Mouse (Mus musculus): ENCODE measurements around the gene Col18a1. TPM values are rescaled to one million over a fixed set of nuclear protein-coding genes. Genes with fewer than 3 reads are reported as not detected.

The Col18a1 gene
- polyA plus RNA-seq, 1 experiment from 2014 or later, result 449 TPM

DNA sequence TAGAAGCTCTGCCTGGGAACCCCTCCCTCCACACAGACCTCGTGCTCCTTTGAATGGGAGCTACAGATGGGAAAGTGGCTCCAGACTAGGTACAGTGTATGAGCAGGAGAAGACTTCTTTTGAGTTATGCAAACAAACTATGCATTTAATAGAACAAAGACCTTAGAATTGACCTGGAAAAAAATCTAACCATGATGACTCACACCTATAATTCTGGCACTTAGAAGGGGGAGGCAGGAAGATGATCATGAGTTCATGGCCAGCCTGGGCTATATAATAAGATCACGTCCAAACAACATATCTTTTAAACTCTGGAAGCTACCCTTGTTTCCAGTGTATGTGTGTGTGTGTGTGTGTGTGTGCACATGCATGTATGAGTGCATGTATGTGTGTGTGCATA is 149.3 kb downstream of the Col18a1 start:
- ChIA-PET POLR2A (no interaction called here), CTCF (interaction anchor here (0.9 to 1.8 kb wide), 2 partner anchors 10 to 112 kb away, joined by 3 to 6 read pairs; no protein-coding TSS in a partner anchor)
- in situ Hi-C loops (cut with MboI; ENCODE audit: low pct_unique_long_range_greater_than_20kb), result loop anchor here (5.0 to 25.0 kb wide), 2 partner anchors 180 to 405 kb away; partner anchors contain the start of gene Col6a2
- TF ChIP-seq CTCF (IDR thresholded peaks at IDR 0.05), result no peak
- no peak for DNase-seq (ENCODE audit: low read depth, low spot score)
- H3K27me3 ChIP-seq, result no peaks in the 10 kb centered on the region
- no peak for ATAC-seq

DNA sequence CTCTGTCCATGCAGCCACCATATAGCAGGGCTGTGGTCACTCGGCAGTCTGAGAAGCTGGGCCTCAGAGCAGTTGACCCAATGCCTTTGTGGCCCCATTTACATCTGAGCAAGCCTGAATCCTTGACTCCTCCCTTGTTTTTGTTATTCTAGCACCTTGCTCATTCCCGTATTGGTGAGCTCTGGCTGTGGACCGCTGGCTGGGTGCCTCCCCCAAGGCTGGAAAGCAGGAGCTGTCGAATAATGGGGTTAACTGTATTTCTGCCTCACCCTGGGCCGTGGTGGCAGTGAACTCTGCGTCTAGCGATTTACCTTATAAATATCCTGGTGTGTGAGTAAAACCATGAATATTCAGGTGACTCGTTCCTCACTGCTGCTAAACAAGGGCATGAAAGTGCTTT is 149.8 kb downstream of the Col18a1 start:
- in situ Hi-C loops (cut with MboI; ENCODE audit: low pct_unique_long_range_greater_than_20kb), result loop anchor here (5.0 to 25.0 kb wide), 2 partner anchors 179 to 404 kb away; partner anchors contain the start of gene Col6a2
- ATAC-seq (no peak), DNase-seq (ENCODE audit: low read depth, low spot score) (no peak)
- H3K27me3 ChIP-seq, result no peaks in the 10 kb centered on the region
- no peak for TF ChIP-seq CTCF (IDR thresholded peaks at IDR 0.05)
- POLR2A ChIA-PET, result no interaction called here
- CTCF ChIA-PET, result interaction anchor here (0.9 to 1.8 kb wide), 3 partner anchors 11 to 134 kb away, joined by 3 to 6 read pairs (median 4); no protein-coding TSS in a partner anchor

DNA sequence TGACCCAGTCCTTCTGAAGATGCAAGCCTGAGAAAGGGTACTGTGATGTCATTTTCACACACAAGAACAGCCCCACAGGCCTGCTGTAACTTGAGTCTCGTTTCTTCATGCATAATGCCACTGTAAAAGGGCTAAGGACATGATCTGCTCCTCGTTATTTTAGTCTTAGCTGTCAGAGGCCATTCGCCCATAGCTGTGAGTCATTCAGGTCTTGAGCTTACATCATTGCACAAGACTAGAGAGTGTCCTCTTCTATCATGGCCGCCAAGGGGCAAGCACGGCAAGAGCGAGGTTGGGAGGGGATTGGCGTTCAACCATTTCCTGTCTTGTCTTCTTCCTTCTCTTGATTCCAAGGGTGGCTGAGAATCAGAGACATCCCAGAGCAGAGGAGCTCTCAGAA is 150.3 kb downstream of the Col18a1 start:
- CTCF ChIA-PET, result interaction anchor here (1.1 to 1.8 kb wide), 2 partner anchors 11 to 134 kb away, joined by 4 to 6 read pairs; no protein-coding TSS in a partner anchor
- ATAC-seq (no peak), DNase-seq (ENCODE audit: low read depth, low spot score) (no peak)
- POLR2A ChIA-PET, result no interaction called here
- no peak for TF ChIP-seq CTCF (IDR thresholded peaks at IDR 0.05)
- H3K27me3 ChIP-seq, result no peaks in the 10 kb centered on the region
- in situ Hi-C loops (cut with MboI; ENCODE audit: low pct_unique_long_range_greater_than_20kb), result loop anchor here (5.0 to 25.0 kb wide), 2 partner anchors 179 to 404 kb away; partner anchors contain the start of gene Col6a2

DNA sequence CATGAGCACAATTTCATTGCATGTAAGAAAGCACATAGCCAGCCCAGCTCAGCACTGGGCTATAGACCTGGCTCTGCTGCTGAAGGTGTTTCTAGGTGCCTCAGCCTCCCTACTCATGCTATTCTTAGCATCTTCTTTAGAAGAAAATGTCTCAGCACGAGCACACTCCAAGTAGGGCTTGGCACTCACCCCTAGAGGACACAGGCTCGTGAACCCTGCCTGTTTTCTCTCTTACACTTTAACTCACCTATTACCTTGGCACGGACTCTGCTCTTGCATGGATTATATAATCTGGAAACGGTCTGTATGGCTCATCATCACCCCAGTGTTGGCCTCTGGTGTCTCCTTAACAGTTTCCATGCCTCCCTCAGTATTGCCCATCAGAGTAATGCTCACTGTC is 154.7 kb downstream of the Col18a1 start:
- ChIA-PET CTCF (no interaction called here), POLR2A (no interaction called here)
- no peaks in the 10 kb centered on the region for H3K27me3 ChIP-seq
- TF ChIP-seq CTCF (IDR thresholded peaks at IDR 0.05), result no peak
- DNase-seq (ENCODE audit: low read depth, low spot score), result no peak
- no peak for ATAC-seq
- in situ Hi-C loops (cut with MboI; ENCODE audit: low pct_unique_long_range_greater_than_20kb), result loop anchor here (25.0 kb wide), 1 partner anchor 399 kb away; the partner anchor contains the start of gene Col6a2

GRCm38 (mm10) chr10:77008698-77009097 is 157.7 kb downstream of the Col18a1 start:
- in situ Hi-C loops (cut with MboI; ENCODE audit: low pct_unique_long_range_greater_than_20kb), result loop anchor here (25.0 kb wide), 1 partner anchor 396 kb away; the partner anchor contains the start of gene Col6a2
- CTCF ChIA-PET, result no interaction called here
- DNase-seq (ENCODE audit: low read depth, low spot score) (no peak), ATAC-seq (no peak)
- POLR2A ChIA-PET, result no interaction called here
- no peaks in the 10 kb centered on the region for H3K27me3 ChIP-seq
- no peak for TF ChIP-seq CTCF (IDR thresholded peaks at IDR 0.05)

DNA sequence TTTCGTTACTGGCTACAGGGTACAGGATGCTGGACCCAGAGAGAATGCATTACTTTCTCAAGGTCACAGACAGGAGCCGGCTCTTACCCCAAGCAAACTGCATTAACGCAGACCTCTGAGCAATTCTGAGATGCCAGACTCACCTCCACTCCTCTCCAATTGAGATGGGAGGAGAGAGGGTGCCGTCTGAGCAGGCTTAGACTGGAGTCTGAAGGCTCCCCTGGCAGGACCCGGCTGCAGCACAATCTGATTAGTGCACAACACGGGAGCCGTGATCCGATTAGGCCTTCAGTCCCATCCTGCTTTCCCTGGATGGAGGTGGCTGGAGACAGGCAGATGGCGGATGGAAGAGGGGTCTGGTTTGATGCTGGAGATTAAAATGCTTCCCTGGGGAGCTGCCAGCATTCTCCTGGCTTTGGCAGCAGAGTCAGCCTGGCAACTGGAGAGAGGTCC is 158.2 kb downstream of the Col18a1 start:
- in situ Hi-C loops (cut with MboI; ENCODE audit: low pct_unique_long_range_greater_than_20kb), result loop anchor here (25.0 kb wide), 1 partner anchor 396 kb away; the partner anchor contains the start of gene Col6a2
- no peak for TF ChIP-seq CTCF (IDR thresholded peaks at IDR 0.05)
- ATAC-seq (no peak), DNase-seq (ENCODE audit: low read depth, low spot score) (no peak)
- ChIA-PET CTCF (no interaction called here), POLR2A (no interaction called here)
- H3K27me3 ChIP-seq, result no peaks in the 10 kb centered on the region

DNA sequence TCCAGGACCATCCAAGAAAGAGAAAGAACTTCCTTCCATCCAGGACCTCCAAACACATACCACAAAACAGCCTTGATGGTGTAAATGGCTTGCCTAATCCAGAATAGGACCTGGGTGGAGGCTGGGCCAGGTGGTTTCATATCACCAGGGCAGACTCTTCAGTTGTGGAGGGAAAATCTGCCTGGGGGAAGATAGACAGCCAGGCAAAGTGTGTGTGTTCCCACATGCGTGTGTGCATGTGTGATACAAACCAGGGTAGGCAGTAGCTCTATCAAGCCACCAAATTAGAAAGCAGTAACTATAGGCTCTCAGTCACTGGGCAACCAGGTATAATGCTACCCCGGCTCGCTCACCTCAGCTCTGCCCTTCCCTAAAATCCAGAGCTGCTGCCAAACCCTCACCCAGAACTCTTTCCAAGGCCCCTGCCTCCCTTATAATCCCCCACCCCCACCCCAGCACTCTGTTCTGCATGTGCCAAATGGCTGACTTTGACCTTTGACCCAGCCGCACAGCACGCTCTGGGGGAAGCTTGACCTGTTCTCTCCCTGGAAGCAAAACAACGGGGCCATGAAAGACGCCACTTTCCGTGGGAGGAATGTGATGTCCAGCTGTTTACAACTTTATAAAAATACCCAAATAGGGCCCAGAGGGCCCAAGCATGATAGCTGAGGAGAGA is 158.8 kb downstream of the Col18a1 start:
- CTCF ChIA-PET, result no interaction called here
- H3K27me3 ChIP-seq, result no peaks in the 10 kb centered on the region
- ATAC-seq, result no peak
- no peak for TF ChIP-seq CTCF (IDR thresholded peaks at IDR 0.05)
- POLR2A ChIA-PET, result no interaction called here
- in situ Hi-C loops (cut with MboI; ENCODE audit: low pct_unique_long_range_greater_than_20kb), result loop anchor here (25.0 kb wide), 1 partner anchor 395 kb away; the partner anchor contains the start of gene Col6a2
- DNase-seq (ENCODE audit: low read depth, low spot score), result no peak

GRCm38 (mm10) chr10:77004936-77005335 is 161.4 kb downstream of the Col18a1 start:
- POLR2A ChIA-PET, result no interaction called here
- ATAC-seq, result peak; percentile 62
- peak; percentile 47 for DNase-seq (ENCODE audit: low read depth, low spot score)
- CTCF ChIA-PET, result no interaction called here
- no peaks in the 10 kb centered on the region for H3K27me3 ChIP-seq
- in situ Hi-C loops (cut with MboI; ENCODE audit: low pct_unique_long_range_greater_than_20kb), result loop anchor here (25.0 kb wide), 1 partner anchor 393 kb away; the partner anchor contains the start of gene Col6a2
- TF ChIP-seq CTCF (IDR thresholded peaks at IDR 0.05), result no peak

Other genes starting within 250 kb of the Col18a1 start
- 31.4 TPM for gene Pcbp3, start 204.7 kb downstream of the Col18a1 start, polyA plus RNA-seq (2021)
- 18.0 TPM for gene Slc19a1, start 134.3 kb downstream of the Col18a1 start, polyA plus RNA-seq (2021)
- gene Pofut2, start 92.7 kb upstream of the Col18a1 start, polyA plus RNA-seq (2021), result 121 TPM